Mouse (Mus musculus): ENCODE data around the gene Mvb12b. TPM values are rescaled to one million over a fixed set of nuclear protein-coding genes. Genes with fewer than 3 reads are reported as not detected.

Mvb12b gene
- total and polyA plus RNA-seq, 3 experiments, result 22.8 to 23.3 TPM; not detected in 1

GRCm38 (mm10) chr2:33718561-33718960 lies 169.2 kb downstream of the Mvb12b start:
- Histone ChIP-seq H3K27me3 (ENCODE audit: control insufficient read depth in 1 of 2, insufficient read depth in 2 of 2, low read length in 2 of 2) (peaks cover 5 to 14% of the 10 kb centered on the region in 2 experiments), H3K79me2 (ENCODE audit: control insufficient read depth, insufficient read depth, low read length, poor library complexity) (no peaks in the 10 kb centered on the region), H3K9ac (ENCODE audit: control insufficient read depth, low read depth, low read length, poor library complexity, severe bottlenecking) (no peak overlapping the region), H3K4me1 (ENCODE audit: control insufficient read depth in 1 of 2, insufficient read depth in 2 of 2, low read length in 2 of 2) (no peaks in the 10 kb centered on the region; a peak in 2 of 4 replicates), H3K36me3 (ENCODE audit: control insufficient read depth in 1 of 2, insufficient read depth in 2 of 2, low read length in 2 of 2) (peaks cover 0 to 5% of the 10 kb centered on the region in 2 experiments; a peak in 2 of 4 replicates), H3K4me3 (ENCODE audit: control insufficient read depth in 1 of 2, insufficient read depth in 1 of 2, low read depth in 2 of 2, low read length in 2 of 2) (no peak overlapping the region), H3K9me3 (replicated peaks; ENCODE audit: insufficient read depth, low read length) (no peaks in the 10 kb centered on the region), H3K27ac (ENCODE audit: control insufficient read depth, low read depth, low read length) (no peak overlapping the region)
- no peak for DNase-seq (ENCODE audit: low read depth, low spot score)
- TF ChIP-seq ELF1 (IDR thresholded peaks at IDR 0.05; ENCODE audit: low read depth, low read length), result no peak
- TF ChIP-seq RCOR1 (IDR thresholded peaks at IDR 0.05; ENCODE audit: low read depth, low read length), result no peak
- no peak for TF ChIP-seq ZNF384 (IDR thresholded peaks at IDR 0.05; ENCODE audit: low read depth, low read length)
- no peak for TF ChIP-seq MAZ (IDR thresholded peaks at IDR 0.05; ENCODE audit: low read depth, low read length)
- no peak for TF ChIP-seq JUND (IDR thresholded peaks at IDR 0.05; ENCODE audit: low read depth, low read length)
- no peak for TF ChIP-seq USF1 (IDR thresholded peaks at IDR 0.05; ENCODE audit: low read depth, low read length)
- TF ChIP-seq UBTF (IDR thresholded peaks at IDR 0.05; ENCODE audit: borderline replicate concordance, insufficient read depth, low read depth, low read length), result no peak
- TF ChIP-seq KAT2A (conservative IDR thresholded peaks at IDR 0.05; ENCODE audit: low read depth, low read length), result no peak

GRCm38 (mm10) chr2:33717821-33718351 lies 169.9 kb downstream of the Mvb12b start:
- Histone ChIP-seq H3K9ac (ENCODE audit: control insufficient read depth, low read depth, low read length, poor library complexity, severe bottlenecking) (no peak overlapping the region), H3K27me3 (ENCODE audit: control insufficient read depth in 1 of 2, insufficient read depth in 2 of 2, low read length in 2 of 2) (peaks cover 5 to 14% of the 10 kb centered on the region in 2 experiments), H3K36me3 (ENCODE audit: control insufficient read depth in 1 of 2, insufficient read depth in 2 of 2, low read length in 2 of 2) (peaks cover 0 to 5% of the 10 kb centered on the region in 2 experiments; a peak in 2 of 4 replicates), H3K4me1 (ENCODE audit: control insufficient read depth in 1 of 2, insufficient read depth in 2 of 2, low read length in 2 of 2) (no peaks in the 10 kb centered on the region; a peak in 2 of 4 replicates), H3K27ac (ENCODE audit: control insufficient read depth, low read depth, low read length) (no peak overlapping the region), H3K4me3 (ENCODE audit: control insufficient read depth in 1 of 2, insufficient read depth in 1 of 2, low read depth in 2 of 2, low read length in 2 of 2) (no peak overlapping the region), H3K9me3 (replicated peaks; ENCODE audit: insufficient read depth, low read length) (no peaks in the 10 kb centered on the region), H3K79me2 (ENCODE audit: control insufficient read depth, insufficient read depth, low read length, poor library complexity) (no peaks in the 10 kb centered on the region)
- DNase-seq (ENCODE audit: low read depth, low spot score), result no peak
- TF ChIP-seq POLR2A (IDR thresholded peaks at IDR 0.05; ENCODE audit: control insufficient read depth in 1 of 2, insufficient read depth in 1 of 2, low read depth in 1 of 2, low read length in 2 of 2, poor library complexity in 1 of 2) (no peak), RAD21 (IDR thresholded peaks at IDR 0.05; ENCODE audit: low read depth, low read length) (no peak), SMC3 (IDR thresholded peaks at IDR 0.05; ENCODE audit: low read depth, low read length) (no peak), MXI1 (IDR thresholded peaks at IDR 0.05; ENCODE audit: low read depth, low read length) (no peak), MEF2A (IDR thresholded peaks at IDR 0.05; ENCODE audit: extremely low read depth, insufficient replicate concordance, low read depth, low read length, poor library complexity, severe bottlenecking) (no peak), POLR2AphosphoS5 (IDR thresholded peaks at IDR 0.05; ENCODE audit: borderline replicate concordance, low read depth, low read length) (no peak), SIN3A (IDR thresholded peaks at IDR 0.05; ENCODE audit: low read length) (no peak), ZMIZ1 (IDR thresholded peaks at IDR 0.05; ENCODE audit: low read depth, low read length) (no peak), ETS1 (IDR thresholded peaks at IDR 0.05; ENCODE audit: low read depth, low read length) (no peak), ZC3H11A (IDR thresholded peaks at IDR 0.05; ENCODE audit: low read depth, low read length) (no peak), MYB (IDR thresholded peaks at IDR 0.05; ENCODE audit: low read depth, low read length) (no peak), E2F4 (IDR thresholded peaks at IDR 0.05; ENCODE audit: borderline replicate concordance, low read depth, low read length) (no peak), CHD2 (IDR thresholded peaks at IDR 0.05; ENCODE audit: low read length) (no peak), USF1 (IDR thresholded peaks at IDR 0.05; ENCODE audit: low read depth, low read length) (no peak)

Measured in MEL (cell line).